Mouse (Mus musculus): ENCODE data around the gene Slc36a4.
A peak's percentile ranks its signal among the peaks of the same experiment; 100 is the strongest.

Slc36a4 gene

GRCm38 (mm10) chr9:15709599-15710381, at the start of gene Slc36a4:
Gene Slc36a4 (plus strand): TSS chr9:15709738.
- peak; percentile 56 for DNase-seq (ENCODE audit: low spot score)

GRCm38 (mm10) chr9:15664606-15665005, 44.9 kb upstream of the Slc36a4 start:
- DNase-seq (ENCODE audit: low spot score) = no peak

GRCm38 (mm10) chr9:15669452-15669851, 40.1 kb upstream of the Slc36a4 start:
- no peak for DNase-seq (ENCODE audit: low spot score)

- no peak for DNase-seq (ENCODE audit: low spot score)
Observed at GRCm38 (mm10) chr9:15670002-15670527, 39.5 kb upstream of the Slc36a4 start.

- no peak for DNase-seq (ENCODE audit: low spot score)
Observed at GRCm38 (mm10) chr9:15672251-15672650, 37.3 kb upstream of the Slc36a4 start.

- peak; percentile 35 for DNase-seq (ENCODE audit: low spot score)
Observed at GRCm38 (mm10) chr9:15681855-15682466, 27.6 kb upstream of the Slc36a4 start.

GRCm38 (mm10) chr9:15685215-15685614, 24.3 kb upstream of the Slc36a4 start:
- peak; percentile 38 for DNase-seq (ENCODE audit: low spot score)

- no peak for DNase-seq (ENCODE audit: low spot score)
Observed at GRCm38 (mm10) chr9:15687358-15687757, 22.2 kb upstream of the Slc36a4 start.

GRCm38 (mm10) chr9:15693847-15694246, 15.7 kb upstream of the Slc36a4 start:
- DNase-seq (ENCODE audit: low spot score) = no peak

GRCm38 (mm10) chr9:15694989-15695388, 14.5 kb upstream of the Slc36a4 start:
- no peak for DNase-seq (ENCODE audit: low spot score)

GRCm38 (mm10) chr9:15705706-15706105, 3.8 kb upstream of the Slc36a4 start:
- no peak for DNase-seq (ENCODE audit: low spot score)

GRCm38 (mm10) chr9:15708979-15709598, 449 bp upstream of the Slc36a4 start:
- DNase-seq (ENCODE audit: low spot score) = no peak

- no peak for DNase-seq (ENCODE audit: low spot score)
Observed at GRCm38 (mm10) chr9:15710821-15711565, 1.5 kb downstream of the Slc36a4 start.

- DNase-seq (ENCODE audit: low spot score) = no peak
Observed at GRCm38 (mm10) chr9:15711676-15712075, 2.1 kb downstream of the Slc36a4 start.

GRCm38 (mm10) chr9:15714792-15715191, 5.3 kb downstream of the Slc36a4 start:
- DNase-seq (ENCODE audit: low spot score) = no peak

GRCm38 (mm10) chr9:15715193-15715989, 5.9 kb downstream of the Slc36a4 start:
- no peak for DNase-seq (ENCODE audit: low spot score)

GRCm38 (mm10) chr9:15717363-15717762, 7.8 kb downstream of the Slc36a4 start:
- DNase-seq (ENCODE audit: low spot score) = no peak

- DNase-seq (ENCODE audit: low spot score) = no peak
Observed at GRCm38 (mm10) chr9:15718295-15718694, 8.8 kb downstream of the Slc36a4 start.

- no peak for DNase-seq (ENCODE audit: low spot score)
Observed at GRCm38 (mm10) chr9:15719594-15719993, 10.1 kb downstream of the Slc36a4 start.

GRCm38 (mm10) chr9:15720556-15720955, 11.0 kb downstream of the Slc36a4 start:
- DNase-seq (ENCODE audit: low spot score) = no peak

GRCm38 (mm10) chr9:15721226-15721833, 11.8 kb downstream of the Slc36a4 start:
- no peak for DNase-seq (ENCODE audit: low spot score)
